Mouse (Mus musculus) erythroblast, embryonic 14.5 days (primary cell): Measurements from ENCODE around the gene Adh7. TPM values are rescaled to one million over a fixed set of nuclear protein-coding genes. Genes with fewer than 3 reads are reported as not detected.

ENCODE experiments used
- H3K27me3 ChIP-seq: 2 replicates; pipeline ENCODE4 v1.6.1; 2012; ENCODE audit warnings: inconsistent platforms; ENCODE audit not compliant: control insufficient read depth
- H3K36me3 ChIP-seq: 2 replicates; pipeline ENCODE4 v1.6.1; 2012; ENCODE audit warnings: mild to moderate bottlenecking, inconsistent platforms; ENCODE audit not compliant: control insufficient read depth
- H3K4me1 ChIP-seq: 2 replicates; pipeline ENCODE4 v1.6.1; 2012; ENCODE audit warnings: inconsistent platforms; ENCODE audit not compliant: control insufficient read depth
- H3K4me3 ChIP-seq: replicated peaks from 2 replicates; pipeline ENCODE3; 2012; ENCODE audit warnings: moderate library complexity, mild to moderate bottlenecking, inconsistent platforms
- H3K9me3 ChIP-seq: 2 replicates; pipeline ENCODE4 v1.6.1; 2012; ENCODE audit warnings: low read length, inconsistent platforms, mixed read lengths; ENCODE audit not compliant: control insufficient read depth
- GATA1 ChIP-seq: IDR thresholded peaks from 2 replicates; pipeline ENCODE4 v1.6.1; 2012; ENCODE audit warnings: low read length, inconsistent platforms, mixed read lengths
- TAL1 ChIP-seq: IDR thresholded peaks from 3 replicates; pipeline ENCODE4 v1.6.1; 2012; ENCODE audit warnings: low read length, inconsistent platforms, mixed read lengths
- polyA plus RNA-seq: library from polyadenylated mRNA; stranded (reverse); fragments of >175 nt; gene quantifications from 2 replicates; pipeline ENCODE4 v1.2.3, GENCODE M21; 2012

The Adh7 gene
- not detected in 2 replicates for polyA plus RNA-seq

DNA sequence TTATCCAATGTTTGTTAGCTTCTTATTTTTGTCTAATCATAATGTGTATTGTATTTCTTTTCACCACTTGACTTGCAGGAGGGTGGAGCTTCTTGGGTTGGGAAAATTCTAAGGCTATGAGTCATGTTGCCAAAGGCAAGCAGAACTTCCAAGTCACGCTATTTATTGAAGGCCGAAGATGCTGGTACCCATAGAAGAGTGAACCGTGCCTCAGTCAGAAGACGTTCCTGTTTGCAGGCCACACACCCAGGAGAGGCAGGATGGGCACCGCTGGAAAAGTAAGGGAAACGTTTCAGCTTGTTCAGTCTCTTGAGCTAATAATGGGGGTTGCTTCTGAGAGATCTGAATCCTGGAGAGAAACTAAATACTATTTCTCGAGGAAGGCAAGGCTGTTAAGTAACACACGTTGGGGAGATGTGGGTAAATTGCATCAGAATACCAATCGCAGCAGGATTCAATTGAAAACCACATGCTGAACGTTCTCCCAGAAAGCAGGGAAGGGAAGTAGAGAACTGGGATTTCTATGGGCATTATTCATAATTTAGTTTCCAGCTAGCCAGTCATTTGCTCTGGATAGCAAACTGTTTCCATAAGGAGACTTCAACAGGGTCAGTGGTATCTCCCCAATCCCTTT is at the start of gene Adh7:
Gene Adh7, plus strand, starts transcription at position 130 of the 634 bp plus-strand sequence.
- Histone ChIP-seq H3K36me3 (no peaks in the 10 kb centered on the region), H3K27me3 (no peaks in the 10 kb centered on the region), H3K4me3 (no peak within 1 kb of the TSS), H3K9me3 (no peaks in the 10 kb centered on the region), H3K4me1 (no peaks in the 10 kb centered on the region)
- TF ChIP-seq GATA1: no peak
- no peak for TF ChIP-seq TAL1

DNA sequence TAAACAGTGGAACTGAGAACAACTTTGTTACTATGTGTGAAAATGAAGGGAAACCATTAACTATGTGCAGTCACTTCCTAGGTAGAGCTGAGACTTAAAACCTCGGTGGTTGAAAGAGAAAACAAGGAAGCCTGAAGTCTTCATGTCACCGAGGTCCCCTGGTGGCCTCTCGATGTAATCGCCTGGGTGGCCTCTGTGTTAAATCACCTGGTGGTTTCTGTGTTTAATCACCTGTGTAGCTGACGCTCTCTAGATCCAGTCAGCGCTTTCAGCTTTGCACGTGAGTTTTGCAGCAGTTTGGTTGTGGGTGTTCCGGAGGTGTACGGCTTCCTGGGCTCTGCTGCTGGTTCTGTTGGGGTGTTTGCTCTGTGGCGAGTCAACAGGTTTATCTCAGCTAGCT is 44.3 kb upstream of the Adh7 start:
- Histone ChIP-seq H3K36me3 (no peaks in the 10 kb centered on the region), H3K4me3 (no peak overlapping the region), H3K9me3 (no peaks in the 10 kb centered on the region; the same call in 1 of the 2 replicates), H3K27me3 (no peaks in the 10 kb centered on the region), H3K4me1 (no peaks in the 10 kb centered on the region)
- TF ChIP-seq TAL1 (no peak), GATA1 (no peak)

DNA sequence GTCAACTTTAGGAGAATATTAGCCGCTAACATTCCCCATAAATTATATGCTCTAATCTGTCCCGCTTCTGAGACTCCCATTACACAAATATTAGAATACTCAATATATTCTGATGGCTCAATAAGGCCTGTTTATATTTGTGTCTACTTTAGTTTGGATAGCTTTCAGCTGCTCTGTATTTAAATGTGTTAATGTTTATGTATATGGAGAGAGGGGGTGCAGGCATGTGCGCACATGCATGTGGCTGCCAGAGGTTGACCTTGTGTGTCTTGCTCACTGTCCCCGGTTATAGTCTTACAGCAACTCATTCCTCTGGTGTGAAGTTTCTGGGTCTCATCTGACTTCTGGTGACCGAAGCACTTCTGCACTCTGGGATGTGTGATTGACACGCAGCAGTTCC is 42.0 kb upstream of the Adh7 start:
- Histone ChIP-seq H3K4me3 (no peak overlapping the region), H3K36me3 (no peaks in the 10 kb centered on the region), H3K9me3 (no peaks in the 10 kb centered on the region; the same call in 1 of the 2 replicates), H3K27me3 (no peaks in the 10 kb centered on the region), H3K4me1 (no peaks in the 10 kb centered on the region)
- no peak for TF ChIP-seq GATA1
- TF ChIP-seq TAL1: no peak

DNA sequence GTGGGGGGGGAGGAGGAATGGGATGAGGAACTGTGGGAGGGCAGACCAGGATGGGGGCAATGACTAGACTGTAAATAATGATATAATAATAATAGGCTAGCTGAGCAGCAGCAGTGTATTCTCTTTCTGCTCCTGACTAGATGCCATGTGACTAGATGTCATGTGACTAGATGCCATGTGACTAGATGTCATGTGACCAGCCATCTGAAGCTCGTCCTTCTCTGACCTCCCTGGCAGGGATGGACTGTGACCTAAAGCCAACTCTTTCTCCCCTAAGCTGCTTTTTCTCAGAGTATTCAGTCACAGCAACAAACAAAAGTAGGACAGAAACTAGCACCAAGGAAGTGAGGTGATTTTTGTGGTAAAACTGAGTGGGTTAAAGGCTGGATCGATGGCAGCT is 35.5 kb upstream of the Adh7 start:
- Histone ChIP-seq H3K36me3 (no peaks in the 10 kb centered on the region), H3K4me3 (no peak overlapping the region), H3K4me1 (no peaks in the 10 kb centered on the region), H3K9me3 (no peaks in the 10 kb centered on the region), H3K27me3 (no peaks in the 10 kb centered on the region)
- TF ChIP-seq TAL1: no peak
- TF ChIP-seq GATA1: no peak

DNA sequence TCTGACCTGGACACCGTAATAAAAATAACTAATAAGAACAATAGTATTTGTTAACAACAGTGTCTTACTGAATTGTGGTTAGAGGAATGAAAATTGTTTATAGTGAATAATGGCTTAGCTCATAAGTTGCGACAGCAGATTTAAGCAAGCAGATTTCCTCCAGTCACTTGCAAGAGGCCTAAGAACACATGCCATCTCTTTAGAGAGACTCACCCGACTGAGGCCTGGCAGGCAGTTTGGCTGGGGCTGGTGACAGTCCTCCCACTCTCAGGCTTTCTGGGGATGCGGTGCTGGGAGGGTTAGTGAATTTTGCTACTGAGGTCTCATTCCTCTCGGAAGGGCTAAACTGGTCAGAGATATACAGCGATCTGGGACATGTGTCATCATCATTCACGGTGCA is 34.2 kb upstream of the Adh7 start:
- TF ChIP-seq GATA1 (no peak), TAL1 (no peak)
- H3K4me3 ChIP-seq: no peak overlapping the region
- no peaks in the 10 kb centered on the region for H3K27me3 ChIP-seq
- no peaks in the 10 kb centered on the region for H3K36me3 ChIP-seq
- no peaks in the 10 kb centered on the region for H3K9me3 ChIP-seq
- no peaks in the 10 kb centered on the region for H3K4me1 ChIP-seq

DNA sequence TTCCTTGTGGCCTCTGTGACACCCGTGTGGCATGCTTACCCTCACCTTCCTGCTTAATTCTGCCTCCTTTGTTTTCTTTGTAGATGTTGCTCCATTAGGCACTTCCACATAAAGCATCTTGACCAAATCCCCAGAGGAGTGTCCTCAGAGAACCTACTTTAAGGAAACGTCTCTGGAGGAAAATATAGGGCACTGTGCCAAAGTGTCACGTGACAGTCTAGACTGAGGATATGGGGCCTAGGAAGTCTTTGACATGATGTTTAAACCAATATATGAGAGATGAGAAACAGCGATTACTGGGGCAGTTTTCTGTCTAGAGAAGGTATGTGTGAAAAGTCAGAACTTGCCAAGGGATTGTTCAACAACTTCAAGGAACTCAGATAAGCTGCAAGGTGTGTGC is 32.3 kb upstream of the Adh7 start:
- no peak for TF ChIP-seq GATA1
- no peak for TF ChIP-seq TAL1
- Histone ChIP-seq H3K27me3 (no peaks in the 10 kb centered on the region), H3K9me3 (no peaks in the 10 kb centered on the region), H3K36me3 (no peaks in the 10 kb centered on the region), H3K4me3 (no peak overlapping the region), H3K4me1 (no peaks in the 10 kb centered on the region)

DNA sequence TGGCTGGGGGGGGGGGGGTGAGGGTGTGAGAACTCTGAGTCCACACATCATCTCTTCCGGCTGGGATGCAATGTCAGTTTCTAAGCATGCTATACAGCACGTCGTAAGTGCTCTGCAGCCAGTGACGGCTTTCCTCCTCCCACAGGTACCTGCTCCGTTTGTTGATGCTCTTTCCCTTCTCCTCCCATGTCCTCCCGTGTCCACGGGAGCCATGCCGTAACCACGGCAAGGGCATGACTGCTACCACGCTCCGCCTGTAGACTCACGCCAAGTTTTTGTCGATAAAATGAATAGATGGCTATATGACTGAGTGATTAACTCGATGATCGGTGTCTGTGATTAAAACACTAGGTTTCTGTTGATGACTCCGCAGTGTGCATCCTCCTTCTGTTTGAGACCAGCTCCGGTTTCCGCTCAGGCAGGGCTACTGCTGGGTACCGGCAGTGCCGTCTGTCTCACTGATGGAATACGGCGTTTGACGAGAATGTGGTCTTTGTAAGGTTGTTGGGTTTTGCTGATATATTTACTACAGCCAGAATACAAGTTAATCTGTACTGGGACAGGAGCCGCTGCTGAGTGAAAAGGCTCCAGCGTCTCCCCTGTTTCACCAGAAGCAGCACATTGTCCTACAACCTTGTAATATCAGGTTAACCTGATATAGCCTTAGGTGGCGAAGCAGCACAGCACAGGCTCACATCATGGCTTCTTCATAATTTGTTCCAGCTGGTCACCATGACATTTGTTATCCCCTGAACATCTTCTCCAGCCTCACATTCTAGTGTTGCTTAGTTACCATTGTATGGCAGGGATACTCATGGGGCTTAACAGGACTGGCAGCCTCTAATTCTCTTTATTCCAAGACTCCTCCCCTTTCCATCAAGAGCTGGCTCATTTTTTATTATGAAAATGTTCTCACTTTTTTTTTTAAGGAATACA is 31.3 kb upstream of the Adh7 start:
- no peak for TF ChIP-seq TAL1
- no peak for TF ChIP-seq GATA1
- no peaks in the 10 kb centered on the region for H3K9me3 ChIP-seq
- H3K27me3 ChIP-seq: no peaks in the 10 kb centered on the region
- no peaks in the 10 kb centered on the region for H3K36me3 ChIP-seq
- no peak overlapping the region for H3K4me3 ChIP-seq
- no peaks in the 10 kb centered on the region for H3K4me1 ChIP-seq

DNA sequence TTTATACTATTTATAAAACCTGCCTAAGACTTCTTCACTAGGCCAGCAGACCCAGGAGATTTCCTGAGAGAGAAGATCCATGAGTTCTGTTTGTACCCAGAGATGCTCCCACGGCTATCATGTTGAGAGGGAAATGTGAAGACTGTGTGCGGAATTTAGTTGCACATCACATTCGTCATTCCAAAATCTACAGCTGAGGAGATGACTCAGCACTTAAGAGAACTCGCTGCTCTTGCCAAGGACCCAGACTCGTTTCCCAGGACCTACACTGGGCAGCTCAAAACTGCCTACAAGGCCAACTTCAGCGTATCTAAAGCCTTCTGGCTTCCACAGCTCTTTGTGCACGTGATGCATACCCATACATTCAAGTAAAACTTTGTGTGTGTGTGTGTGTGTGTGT is 25.3 kb upstream of the Adh7 start:
- Histone ChIP-seq H3K4me1 (no peaks in the 10 kb centered on the region), H3K4me3 (no peak overlapping the region), H3K36me3 (no peaks in the 10 kb centered on the region), H3K27me3 (no peaks in the 10 kb centered on the region), H3K9me3 (no peaks in the 10 kb centered on the region)
- no peak for TF ChIP-seq TAL1
- no peak for TF ChIP-seq GATA1

DNA sequence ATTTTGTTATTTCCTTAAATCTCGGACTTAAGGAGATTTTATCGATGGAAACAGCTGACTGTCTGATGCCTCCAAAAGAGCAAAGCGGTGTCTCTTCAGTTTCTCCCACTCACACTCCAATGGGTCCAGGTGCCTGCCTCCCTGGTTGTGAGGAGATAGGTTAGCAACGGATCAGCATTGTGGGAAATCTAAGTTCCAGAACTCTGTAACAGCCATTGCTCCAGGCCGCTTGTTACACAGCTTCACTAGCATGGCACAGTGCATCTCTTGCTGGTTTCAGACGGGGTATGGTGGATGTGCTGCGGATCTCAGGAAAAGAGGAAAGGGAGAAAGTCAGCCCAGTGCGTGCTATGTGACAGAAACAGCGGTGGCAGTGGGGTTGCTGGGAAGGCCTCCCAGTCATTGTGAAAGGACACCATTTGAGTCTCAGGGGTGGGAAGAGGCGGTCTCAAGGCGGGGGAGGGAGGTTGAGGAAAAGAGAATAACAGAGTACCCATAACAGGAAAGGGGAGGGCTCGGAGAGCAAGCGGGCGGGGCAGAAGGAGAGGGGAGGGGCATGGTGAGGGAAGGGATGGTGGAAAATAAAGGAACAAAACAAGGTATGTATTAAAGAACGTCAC is 23.8 kb upstream of the Adh7 start, which contains the start of gene 4930579F01Rik:
Gene 4930579F01Rik, minus strand, starts transcription at position 143 of the 620 bp plus-strand sequence.
- Histone ChIP-seq H3K36me3 (no peaks in the 10 kb centered on the region), H3K9me3 (no peaks in the 10 kb centered on the region), H3K4me1 (no peaks in the 10 kb centered on the region), H3K4me3 (no peak within 1 kb of the TSS), H3K27me3 (no peaks in the 10 kb centered on the region)
- TF ChIP-seq GATA1: no peak
